Mouse (Mus musculus) right cerebral cortex, adult 2 months (tissue): ENCODE measurements around the gene Zfand2b.

ENCODE experiments used
- DNase-seq, 2 experiments: peaks; one replicate each; pipeline ENCODE4 v3.0.0; 2021 to 2022; ENCODE audit warnings: low spot score in 2 of 2

Zfand2b gene

DNA sequence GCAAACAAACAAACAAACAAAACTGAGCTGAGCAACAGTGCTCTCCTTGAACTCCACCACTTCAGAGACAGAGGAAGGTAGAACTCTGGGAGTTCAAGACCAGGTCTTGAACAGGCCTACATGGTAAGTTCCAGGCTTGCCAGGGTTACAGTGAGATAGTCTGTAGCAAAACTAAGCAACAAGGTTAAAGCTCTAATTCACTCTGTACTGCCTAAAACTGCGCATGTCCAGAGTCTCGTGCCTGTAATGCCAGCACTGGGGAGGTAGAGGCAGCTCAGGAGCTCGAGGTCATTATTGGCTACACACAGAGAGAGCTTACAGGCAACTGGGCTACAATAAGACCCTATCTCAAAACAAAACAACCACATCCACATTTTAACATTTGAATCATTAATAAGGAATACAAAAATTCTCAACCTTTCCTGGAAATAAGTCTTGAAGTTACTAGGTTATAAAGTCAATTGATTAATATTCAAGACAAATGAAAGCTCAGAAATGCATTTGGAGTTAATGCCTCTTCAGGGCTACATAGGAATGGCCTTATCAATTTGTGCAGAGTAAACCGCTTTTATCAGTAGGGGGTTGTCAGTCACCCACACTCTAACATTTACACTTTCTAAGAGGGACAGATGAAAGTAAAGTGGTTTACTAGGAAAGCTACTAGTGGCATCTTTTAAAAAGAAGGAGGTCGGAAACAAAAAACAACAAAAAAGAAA lies 8.7 kb upstream of the Zfand2b start:
- DNase-seq = no peak

GRCm38 (mm10) chr1:75160256-75160617 lies 8.2 kb upstream of the Zfand2b start:
- DNase-seq = no peak

DNA sequence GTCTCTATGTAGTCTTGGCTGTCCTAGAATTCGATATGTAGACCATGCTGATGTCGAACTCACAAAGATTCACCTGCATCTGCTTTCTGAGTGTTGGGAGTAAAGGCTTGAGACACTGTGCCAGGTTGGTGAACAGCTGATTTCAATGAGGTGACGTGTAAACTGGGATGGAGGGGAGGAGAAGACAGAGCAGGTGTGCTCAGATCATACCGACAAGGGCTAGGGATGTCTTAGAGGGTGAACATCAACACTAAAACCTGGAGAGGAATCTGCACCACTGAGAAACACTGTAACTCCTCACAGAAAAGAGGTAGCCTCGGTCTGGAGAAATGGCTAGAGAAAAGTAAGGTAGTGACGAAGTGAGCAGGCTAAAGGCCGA lies 364 bp upstream of the Zfand2b start:
- DNase-seq = no peak

DNA sequence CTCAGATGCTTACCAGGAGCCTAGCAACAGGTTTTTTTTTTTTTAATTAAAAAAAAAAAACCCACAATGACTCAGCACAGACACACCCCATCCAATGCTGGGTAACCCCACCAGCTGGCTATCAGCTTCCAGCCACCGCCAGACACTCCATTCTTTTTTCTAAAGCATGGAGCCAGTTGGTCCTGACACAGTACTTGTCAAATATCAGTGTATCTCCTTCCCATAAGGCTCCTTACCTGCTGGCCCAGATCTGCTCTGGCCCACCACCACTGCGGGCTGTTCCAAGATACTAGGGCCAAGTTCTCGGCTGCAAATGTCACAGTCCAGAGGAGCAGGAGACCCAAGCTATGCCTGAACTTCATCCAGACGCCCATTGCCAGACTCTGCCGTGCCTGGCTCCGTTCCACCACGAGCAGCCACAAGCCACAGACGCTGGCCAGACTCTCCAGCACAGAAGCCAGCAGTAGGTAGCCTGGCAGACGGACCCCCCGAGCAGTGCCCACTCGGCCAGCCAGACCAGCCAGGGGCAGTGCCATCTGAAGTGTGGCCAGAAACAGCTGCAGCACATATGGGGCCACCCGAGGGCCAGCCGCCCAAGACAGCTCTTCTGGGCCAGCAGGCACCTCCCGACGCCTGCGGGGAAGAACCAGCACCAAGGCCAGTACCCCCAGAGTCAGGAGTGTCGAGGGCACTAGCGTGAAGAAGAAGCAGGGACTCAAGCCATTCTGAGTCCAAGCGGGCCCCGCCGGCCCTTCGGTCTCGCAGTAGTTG lies 11.1 kb downstream of the Zfand2b start:
- peak; percentile 49 for DNase-seq

GRCm38 (mm10) chr1:75180105-75180590 lies 11.7 kb downstream of the Zfand2b start, which contains the start of gene Abcb6:
Abcb6 (minus strand) TSS chr1:75180392.
- DNase-seq = peak; percentile 91 to 94

- DNase-seq = no peak
Measured at GRCm38 (mm10) chr1:75180741-75181140, 12.3 kb downstream of the Zfand2b start.

- DNase-seq = no peak
Measured at GRCm38 (mm10) chr1:75181377-75181870, 13.0 kb downstream of the Zfand2b start.

DNA sequence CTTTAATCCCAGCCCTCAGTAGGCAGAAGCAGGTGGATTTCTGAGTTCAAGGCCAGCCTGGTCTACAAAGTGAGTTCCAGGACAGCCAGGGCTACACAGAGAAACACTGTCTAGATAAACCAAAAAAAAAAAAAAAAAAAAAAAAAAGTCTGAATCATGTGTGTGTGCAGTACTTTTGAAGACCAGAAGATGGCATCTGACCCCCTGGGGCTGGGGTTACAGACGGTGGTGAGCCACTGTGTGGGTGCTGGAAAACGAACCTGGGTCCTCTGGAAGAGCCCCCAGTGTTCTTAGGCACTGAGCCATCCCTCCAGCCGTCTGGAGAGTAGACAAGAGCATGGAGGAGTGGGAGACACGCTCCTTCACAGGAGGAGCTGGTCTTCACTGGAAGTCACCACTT lies 13.7 kb downstream of the Zfand2b start:
- DNase-seq = no peak

DNA sequence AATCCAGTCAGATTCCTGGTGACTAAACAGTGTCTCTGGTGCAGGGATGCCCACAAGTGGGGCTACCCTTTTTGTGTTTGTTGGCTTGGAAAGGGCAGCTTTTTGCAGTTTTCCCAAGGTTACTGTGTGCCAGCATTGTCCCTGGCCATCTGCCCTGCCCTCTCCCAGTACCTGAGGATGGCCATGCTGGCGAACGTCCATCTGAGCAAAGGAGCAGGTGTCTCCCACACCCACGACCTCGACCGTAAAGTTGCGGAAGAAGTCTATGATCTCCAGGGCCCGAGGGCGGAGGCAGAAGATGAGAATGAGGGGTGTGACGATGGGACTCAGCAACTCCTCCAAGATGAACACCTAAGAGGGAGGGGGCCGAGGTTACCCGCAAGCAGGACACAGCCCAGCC lies 17.0 kb downstream of the Zfand2b start:
- no peak for DNase-seq

- no peak for DNase-seq
Measured at GRCm38 (mm10) chr1:75187126-75187525, 18.7 kb downstream of the Zfand2b start.

DNA sequence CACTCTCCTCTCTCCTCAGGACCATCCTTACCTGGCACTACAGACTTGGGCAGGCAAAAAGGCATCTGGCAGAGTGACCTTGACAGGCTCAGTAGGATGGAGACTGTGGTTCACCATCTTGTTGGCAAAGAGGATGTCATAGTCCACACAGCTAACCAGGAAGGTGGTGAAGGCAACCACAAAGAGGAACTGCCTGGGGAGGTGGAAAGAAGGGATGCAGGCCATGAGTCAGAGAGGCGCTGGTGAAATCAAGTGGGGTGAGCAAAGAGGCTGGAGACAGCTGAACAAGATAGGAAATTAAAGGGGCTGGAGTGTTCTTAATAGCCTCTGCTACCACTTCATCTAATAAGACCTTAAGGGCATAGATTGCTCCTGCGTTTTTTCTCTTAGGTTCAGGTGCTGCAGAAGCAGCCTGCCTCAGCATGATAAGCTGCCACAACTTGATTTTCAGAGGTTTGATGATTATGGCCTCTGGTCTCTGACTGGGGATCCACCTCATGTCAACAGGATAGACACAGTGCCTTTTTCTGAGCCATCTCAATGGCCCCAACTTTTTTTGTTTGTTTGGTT lies 19.6 kb downstream of the Zfand2b start:
- no peak for DNase-seq

GRCm38 (mm10) chr1:75190577-75190976 lies 22.1 kb downstream of the Zfand2b start:
- no peak for DNase-seq

- no peak for DNase-seq
Measured at GRCm38 (mm10) chr1:75191258-75191621, 22.8 kb downstream of the Zfand2b start.

DNA sequence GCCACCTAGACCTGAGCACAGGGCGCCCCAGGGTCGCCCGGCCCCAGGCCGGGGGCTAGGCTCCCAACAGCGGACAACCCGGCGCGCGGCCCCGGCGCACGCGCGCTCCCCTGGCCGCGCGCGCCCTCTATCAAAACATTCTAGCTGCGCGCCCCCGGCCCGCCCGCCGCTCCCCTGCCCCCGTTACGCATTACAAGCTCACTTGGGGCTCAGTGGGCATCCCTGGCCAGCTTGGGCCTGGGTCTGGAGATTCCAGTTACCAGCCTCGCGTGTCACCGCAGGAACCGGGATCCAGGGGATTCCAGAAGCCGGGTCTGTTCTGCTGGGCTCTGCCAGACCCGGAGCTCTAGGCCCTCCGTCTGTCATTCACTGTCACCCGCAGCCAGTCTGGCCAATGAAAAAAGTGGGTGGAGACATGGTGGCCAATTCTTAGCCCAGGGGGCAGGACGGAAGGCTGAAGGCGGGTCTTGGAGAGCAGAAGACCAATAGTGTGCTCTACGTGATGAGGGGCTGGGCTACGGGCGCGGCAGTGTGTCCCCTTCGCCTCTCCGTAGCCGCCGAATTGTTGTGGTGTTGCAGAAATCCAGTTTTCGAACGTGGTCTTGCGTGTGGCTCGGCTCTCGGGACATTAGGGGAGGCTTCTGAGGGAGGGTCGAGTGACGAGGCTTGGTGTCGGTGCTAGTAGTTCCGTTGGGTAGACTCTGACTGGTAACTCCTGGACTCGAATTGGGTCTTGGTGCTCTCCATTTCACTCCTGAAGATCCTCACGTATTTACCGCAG lies 23.4 kb downstream of the Zfand2b start, which contains the start of the genes Ankzf1 and Atg9a:
Gene Ankzf1 (plus strand): TSS at position 530 of the 781 bp plus-strand sequence.
Gene Atg9a (minus strand): TSS at position 575 of the 781 bp plus-strand sequence.
- peak; percentile 95 to 97 for DNase-seq

- DNase-seq = peak in 1 of 2 experiments; percentile 47
Measured at GRCm38 (mm10) chr1:75192452-75192851, 24.0 kb downstream of the Zfand2b start.

GRCm38 (mm10) chr1:75201236-75201635 lies 32.8 kb downstream of the Zfand2b start:
- DNase-seq = no peak

GRCm38 (mm10) chr1:75208967-75209678 lies 40.7 kb downstream of the Zfand2b start:
- DNase-seq = no peak

DNA sequence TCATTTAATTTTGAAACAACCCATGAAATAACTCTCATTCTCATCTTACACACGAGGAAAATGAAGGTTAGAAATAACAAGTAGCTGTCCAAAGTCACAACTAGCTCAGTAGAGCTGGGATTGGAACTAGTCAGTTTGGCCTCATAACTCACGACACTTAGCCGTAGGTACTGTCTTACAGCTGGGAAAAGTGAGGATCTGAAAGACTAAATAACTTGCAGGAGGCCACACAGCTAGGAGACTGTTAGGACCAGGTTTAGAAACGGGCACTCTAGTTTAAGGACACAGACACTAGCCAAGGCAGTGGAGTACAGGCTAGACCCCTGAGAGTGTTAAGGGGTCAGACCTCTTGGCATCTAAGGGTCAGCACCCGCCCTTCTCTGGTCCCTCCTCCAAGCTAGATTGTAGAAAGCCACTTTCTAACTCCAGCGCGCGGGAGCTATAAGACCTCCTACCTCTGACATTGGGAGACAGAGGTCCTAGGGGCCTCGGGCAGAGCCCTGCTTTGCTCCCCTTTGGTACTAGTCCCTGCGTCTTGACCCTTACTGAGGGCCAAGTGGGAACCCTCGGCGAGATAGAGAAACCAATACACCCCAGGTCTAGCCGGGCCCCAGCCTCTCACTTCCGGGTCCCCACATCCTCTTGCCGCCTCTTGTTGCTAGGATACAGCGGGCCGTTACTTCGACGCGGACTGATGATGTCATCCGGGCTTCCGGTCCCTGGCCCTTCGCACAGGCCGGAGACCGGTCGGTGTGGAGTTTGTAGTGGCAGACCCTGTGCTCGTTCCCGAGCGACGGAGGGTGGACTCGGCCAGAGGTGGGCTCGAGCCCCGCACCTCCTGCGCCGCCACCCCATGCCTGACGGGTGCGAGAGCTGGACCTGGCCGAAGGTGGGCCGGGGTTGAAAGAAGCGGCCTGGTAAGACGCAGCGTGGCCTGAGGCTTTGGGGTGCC lies 42.0 kb downstream of the Zfand2b start, which contains the start of the genes Glb1l and Stk16:
Gene Glb1l (minus strand): TSS at position 678 of the 952 bp plus-strand sequence.
Gene Stk16 (plus strand): TSS at position 703 of the 952 bp plus-strand sequence.
- DNase-seq = peak; percentile 97 to 98

GRCm38 (mm10) chr1:75211141-75211708 lies 42.8 kb downstream of the Zfand2b start:
- no peak for DNase-seq
